Mouse (Mus musculus): ENCODE results near the gene Slc2a1. TPM values are rescaled to one million over a fixed set of nuclear protein-coding genes. Genes with fewer than 3 reads are reported as not detected.

The Slc2a1 gene
- polyA plus RNA-seq, 2 experiments = 108 to 141 TPM

DNA sequence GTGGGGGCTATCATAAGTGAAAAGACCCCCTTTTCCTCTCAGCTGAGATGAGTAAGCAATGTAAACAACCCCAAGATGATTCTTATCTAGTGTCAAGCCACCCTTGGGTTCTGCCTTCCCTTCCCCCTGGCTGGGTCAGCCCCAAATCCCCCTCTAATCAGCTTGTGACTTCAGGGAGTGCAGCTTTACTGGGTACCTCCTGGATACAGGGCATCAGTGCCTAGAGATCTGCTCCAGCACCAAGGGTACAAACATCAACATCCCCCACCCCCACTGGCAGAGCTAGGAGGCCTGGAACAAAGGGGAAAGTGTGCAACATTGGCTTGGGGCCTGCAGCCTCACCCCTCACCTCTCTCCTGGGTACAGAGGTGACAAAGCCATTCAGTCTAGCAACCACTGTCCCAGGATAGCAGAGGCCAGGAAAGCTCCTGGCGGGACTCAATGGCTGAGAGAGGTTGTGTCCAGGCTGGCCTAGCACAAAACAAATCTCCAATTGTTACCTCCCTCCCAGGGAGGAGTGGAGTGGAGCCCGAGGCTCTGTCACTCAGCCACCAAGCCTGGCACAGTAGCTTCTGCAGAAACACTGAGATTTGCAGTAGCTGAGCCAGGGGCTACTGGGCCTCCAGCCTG lies 3.9 kb downstream of the Slc2a1 start:
- DNase-seq (ENCODE audit: low spot score) (no peak), ATAC-seq (ENCODE audit: low FRiP score, low read depth) (no peak)
- 53% methylated on average over 2 of the region's 2 CpGs for WGBS
- Histone ChIP-seq H3K4me1 (ENCODE audit: control insufficient read depth, insufficient read depth, low read length) (peaks cover 33% of the 10 kb centered on the region), H3K36me3 (ENCODE audit: control insufficient read depth, insufficient read depth, low read length) (peaks cover 30% of the 10 kb centered on the region), H3K9me3 (ENCODE audit: control insufficient read depth, low read length) (no peaks in the 10 kb centered on the region), H3K27me3 (ENCODE audit: control insufficient read depth, insufficient read depth, low read length) (no peaks in the 10 kb centered on the region), H3K27ac (replicated peaks; ENCODE audit: low read depth, low read length) (no peak overlapping the region), H3K4me3 (replicated peaks; ENCODE audit: low read length) (no peak overlapping the region), H3K4me2 (replicated peaks; ENCODE audit: low read depth, low read length, severe bottlenecking) (peak overlapping the region; percentile 67; the same call in 1 of the 2 replicates), H3K9ac (ENCODE audit: low read depth, low read length, severe bottlenecking) (no peak overlapping the region)
- no peak for TF ChIP-seq POLR2A (IDR thresholded peaks at IDR 0.05; ENCODE audit: borderline replicate concordance, extremely low read depth, insufficient read depth, insufficient read length)

GRCm38 (mm10) chr4:119115611-119116070 lies 7.1 kb downstream of the Slc2a1 start:
- Histone ChIP-seq H3K27ac (replicated peaks; ENCODE audit: low read depth, low read length) (no peak overlapping the region), H3K4me2 (replicated peaks; ENCODE audit: low read depth, low read length, severe bottlenecking) (no peak overlapping the region), H3K36me3 (ENCODE audit: control insufficient read depth, insufficient read depth, low read length) (peaks cover 47% of the 10 kb centered on the region), H3K4me3 (replicated peaks; ENCODE audit: low read length) (no peak overlapping the region), H3K27me3 (ENCODE audit: control insufficient read depth, insufficient read depth, low read length) (no peaks in the 10 kb centered on the region), H3K9ac (ENCODE audit: low read depth, low read length, severe bottlenecking) (0 out of 2 replicates have a peak overlapping the region, but pooled peaks have one; percentile 7), H3K9me3 (ENCODE audit: control insufficient read depth, low read length) (no peaks in the 10 kb centered on the region), H3K4me1 (ENCODE audit: control insufficient read depth, insufficient read depth, low read length) (peaks cover 15% of the 10 kb centered on the region)
- ATAC-seq (ENCODE audit: low FRiP score, low read depth) (no peak), DNase-seq (ENCODE audit: low spot score) (no peak)
- no peak for TF ChIP-seq POLR2A (IDR thresholded peaks at IDR 0.05; ENCODE audit: borderline replicate concordance, extremely low read depth, insufficient read depth, insufficient read length)
- WGBS = 84% methylated on average over 6 of the region's 6 CpGs

- Histone ChIP-seq H3K9ac (ENCODE audit: low read depth, low read length, severe bottlenecking) (no peak overlapping the region), H3K27ac (replicated peaks; ENCODE audit: low read depth, low read length) (no peak overlapping the region), H3K4me2 (replicated peaks; ENCODE audit: low read depth, low read length, severe bottlenecking) (no peak overlapping the region), H3K9me3 (ENCODE audit: control insufficient read depth, low read length) (no peaks in the 10 kb centered on the region), H3K4me3 (replicated peaks; ENCODE audit: low read length) (no peak overlapping the region), H3K27me3 (ENCODE audit: control insufficient read depth, insufficient read depth, low read length) (no peaks in the 10 kb centered on the region), H3K36me3 (ENCODE audit: control insufficient read depth, insufficient read depth, low read length) (peaks cover 54% of the 10 kb centered on the region), H3K4me1 (ENCODE audit: control insufficient read depth, insufficient read depth, low read length) (peaks cover 12% of the 10 kb centered on the region; the same call in 1 of the 2 replicates)
- DNase-seq (ENCODE audit: low spot score) (no peak), ATAC-seq (ENCODE audit: low FRiP score, low read depth) (no peak)
- 80% methylated on average over 1 of the region's 1 CpGs for WGBS
- no peak for TF ChIP-seq POLR2A (IDR thresholded peaks at IDR 0.05; ENCODE audit: borderline replicate concordance, extremely low read depth, insufficient read depth, insufficient read length)
These were observed 7.8 kb downstream of the Slc2a1 start for GRCm38 (mm10) chr4:119116336-119116735.

GRCm38 (mm10) chr4:119117571-119117970 lies 9.1 kb downstream of the Slc2a1 start:
- no peak overlapping the region for H3K4me3 ChIP-seq (replicated peaks; ENCODE audit: low read length)
- 81% methylated on average over 5 of the region's 5 CpGs for WGBS
- H3K27ac ChIP-seq (replicated peaks; ENCODE audit: low read depth, low read length) = no peak overlapping the region
- no peak for DNase-seq (ENCODE audit: low spot score)
- H3K9me3 ChIP-seq (ENCODE audit: control insufficient read depth, low read length) = no peaks in the 10 kb centered on the region
- H3K27me3 ChIP-seq (ENCODE audit: control insufficient read depth, insufficient read depth, low read length) = no peaks in the 10 kb centered on the region
- peaks cover 7% of the 10 kb centered on the region; the same call in 1 of the 2 replicates for H3K4me1 ChIP-seq (ENCODE audit: control insufficient read depth, insufficient read depth, low read length)
- TF ChIP-seq POLR2A (IDR thresholded peaks at IDR 0.05; ENCODE audit: borderline replicate concordance, extremely low read depth, insufficient read depth, insufficient read length) = no peak
- H3K4me2 ChIP-seq (replicated peaks; ENCODE audit: low read depth, low read length, severe bottlenecking) = no peak overlapping the region
- H3K9ac ChIP-seq (ENCODE audit: low read depth, low read length, severe bottlenecking) = no peak overlapping the region
- peaks cover 66% of the 10 kb centered on the region for H3K36me3 ChIP-seq (ENCODE audit: control insufficient read depth, insufficient read depth, low read length)
- no peak for ATAC-seq (ENCODE audit: low FRiP score, low read depth)

- no peak for TF ChIP-seq POLR2A (IDR thresholded peaks at IDR 0.05; ENCODE audit: borderline replicate concordance, extremely low read depth, insufficient read depth, insufficient read length)
- H3K9me3 ChIP-seq (ENCODE audit: control insufficient read depth, low read length) = no peaks in the 10 kb centered on the region
- H3K27me3 ChIP-seq (ENCODE audit: control insufficient read depth, insufficient read depth, low read length) = no peaks in the 10 kb centered on the region
- H3K9ac ChIP-seq (ENCODE audit: low read depth, low read length, severe bottlenecking) = no peak overlapping the region
- peaks cover 7% of the 10 kb centered on the region; the same call in 1 of the 2 replicates for H3K4me1 ChIP-seq (ENCODE audit: control insufficient read depth, insufficient read depth, low read length)
- WGBS = 77% methylated on average over 4 of the region's 4 CpGs
- H3K27ac ChIP-seq (replicated peaks; ENCODE audit: low read depth, low read length) = no peak overlapping the region
- no peak for DNase-seq (ENCODE audit: low spot score)
- no peak for ATAC-seq (ENCODE audit: low FRiP score, low read depth)
- peaks cover 71% of the 10 kb centered on the region for H3K36me3 ChIP-seq (ENCODE audit: control insufficient read depth, insufficient read depth, low read length)
- H3K4me2 ChIP-seq (replicated peaks; ENCODE audit: low read depth, low read length, severe bottlenecking) = no peak overlapping the region
- H3K4me3 ChIP-seq (replicated peaks; ENCODE audit: low read length) = no peak overlapping the region
These were observed 10.2 kb downstream of the Slc2a1 start for GRCm38 (mm10) chr4:119118659-119119077.
